Mouse (Mus musculus) erythroblast, embryonic 14.5 days (primary cell): ENCODE measurements around the gene Nup153.

Experiments
- GATA1 ChIP-seq: IDR thresholded peaks from 2 replicates; pipeline ENCODE4 v1.6.1; 2012; ENCODE audit warnings: low read length, inconsistent platforms, mixed read lengths
- TAL1 ChIP-seq: IDR thresholded peaks from 3 replicates; pipeline ENCODE4 v1.6.1; 2012; ENCODE audit warnings: low read length, inconsistent platforms, mixed read lengths

GRCm38 (mm10) chr13:46729998-46730397, 2.3 kb upstream of the Nup153 start:
- TF ChIP-seq TAL1, result no peak
- TF ChIP-seq GATA1, result no peak
